Mouse (Mus musculus) embryo, embryonic 10.5 days (tissue): Measurements from ENCODE around the gene Dab1.

Experiments used
- DNase-seq: peaks from one replicate; pipeline ENCODE4 v3.0.0-alpha.2; 2015; ENCODE audit warnings: low spot score

Gene Dab1

DNA sequence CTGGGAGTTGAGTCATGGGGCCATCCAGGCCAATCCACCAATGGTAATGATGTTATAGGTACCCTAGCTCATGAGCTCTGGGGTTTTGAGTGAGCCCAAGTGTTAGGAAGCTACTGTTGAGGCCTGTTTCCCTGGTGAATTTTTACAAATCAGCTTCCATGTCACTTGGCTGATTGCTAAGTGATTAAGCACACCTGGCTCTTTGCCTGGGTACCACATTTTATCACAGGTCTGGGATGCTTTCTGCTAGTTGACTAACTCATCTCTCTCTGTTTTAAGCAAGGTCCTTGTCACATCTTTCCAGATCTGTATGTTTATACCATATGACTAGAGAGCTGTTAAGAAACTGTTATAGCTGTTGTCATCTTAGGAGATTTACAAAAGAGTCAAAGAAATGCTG is 1051.6 kb downstream of the Dab1 start:
- DNase-seq: no peak

- no peak for DNase-seq
Measured at GRCm38 (mm10) chr4:104673317-104673716, 1054.2 kb downstream of the Dab1 start.

GRCm38 (mm10) chr4:104674706-104675105 is 1055.5 kb downstream of the Dab1 start:
- DNase-seq: no peak

- DNase-seq: no peak
Measured at GRCm38 (mm10) chr4:104678234-104678633, 1059.1 kb downstream of the Dab1 start.

DNA sequence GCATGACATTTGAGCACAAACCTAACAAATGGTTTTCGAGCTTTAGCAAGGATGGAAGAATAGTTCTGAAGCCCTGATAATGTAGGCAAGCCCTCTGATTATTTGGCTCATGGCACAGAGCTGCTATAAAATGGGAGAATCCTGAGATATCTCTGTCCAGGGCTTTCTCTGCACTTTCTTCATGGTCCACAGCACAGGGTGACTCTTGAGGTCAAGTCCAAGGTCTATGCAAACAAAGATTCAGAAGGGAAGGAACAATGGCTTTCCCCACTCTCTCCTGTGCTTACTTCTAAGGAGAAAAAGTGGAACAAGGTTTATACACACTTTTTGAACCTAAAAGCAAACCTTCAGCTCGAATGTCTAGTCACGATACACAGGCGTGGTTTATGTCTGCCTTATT is 1061.3 kb downstream of the Dab1 start:
- DNase-seq: no peak

- DNase-seq: peak; percentile 31
Measured at GRCm38 (mm10) chr4:104686137-104686809, 1067.1 kb downstream of the Dab1 start.

GRCm38 (mm10) chr4:104689047-104689446 is 1069.9 kb downstream of the Dab1 start:
- no peak for DNase-seq

DNA sequence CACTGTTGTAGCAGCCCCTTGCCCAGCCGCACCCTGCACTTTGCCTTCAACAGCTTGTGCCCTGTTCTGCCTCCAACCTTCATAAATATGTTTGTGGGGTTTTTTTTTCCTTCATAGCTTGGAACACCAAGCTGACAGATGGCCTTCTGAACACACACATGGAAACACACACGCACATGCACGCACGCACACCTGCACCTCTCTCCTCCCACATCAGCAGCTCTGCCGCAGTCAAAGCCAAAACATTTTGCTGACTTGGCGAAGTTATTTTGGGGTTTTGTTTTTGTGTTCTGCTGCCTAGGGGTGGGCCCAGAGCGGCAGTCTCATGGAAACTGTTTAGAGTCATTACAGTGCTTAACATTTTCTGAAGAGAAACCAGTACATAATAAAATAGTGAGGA is 1071.9 kb downstream of the Dab1 start:
- no peak for DNase-seq

DNA sequence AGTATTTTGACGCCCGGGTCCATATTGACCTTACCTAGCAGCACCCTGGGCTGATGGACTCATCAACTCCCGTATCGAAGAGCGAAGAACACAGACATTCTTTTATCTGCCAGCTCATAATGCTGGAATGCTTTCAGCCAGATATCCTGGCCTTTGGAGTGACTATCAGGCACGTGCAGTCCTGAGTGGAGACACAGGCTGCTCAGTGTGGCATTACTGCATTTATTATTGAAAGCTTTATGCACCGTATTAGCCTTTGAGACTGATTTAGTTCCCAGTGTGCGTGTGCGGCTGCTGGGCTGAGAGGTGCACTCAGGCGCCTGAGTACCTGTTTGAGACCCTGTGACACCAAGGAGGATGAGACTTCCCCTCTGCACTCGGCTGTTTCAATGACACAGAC is 1075.0 kb downstream of the Dab1 start:
- no peak for DNase-seq

GRCm38 (mm10) chr4:104696522-104696921 is 1077.4 kb downstream of the Dab1 start:
- no peak for DNase-seq

- no peak for DNase-seq
Measured at GRCm38 (mm10) chr4:104697703-104698102, 1078.5 kb downstream of the Dab1 start.

DNA sequence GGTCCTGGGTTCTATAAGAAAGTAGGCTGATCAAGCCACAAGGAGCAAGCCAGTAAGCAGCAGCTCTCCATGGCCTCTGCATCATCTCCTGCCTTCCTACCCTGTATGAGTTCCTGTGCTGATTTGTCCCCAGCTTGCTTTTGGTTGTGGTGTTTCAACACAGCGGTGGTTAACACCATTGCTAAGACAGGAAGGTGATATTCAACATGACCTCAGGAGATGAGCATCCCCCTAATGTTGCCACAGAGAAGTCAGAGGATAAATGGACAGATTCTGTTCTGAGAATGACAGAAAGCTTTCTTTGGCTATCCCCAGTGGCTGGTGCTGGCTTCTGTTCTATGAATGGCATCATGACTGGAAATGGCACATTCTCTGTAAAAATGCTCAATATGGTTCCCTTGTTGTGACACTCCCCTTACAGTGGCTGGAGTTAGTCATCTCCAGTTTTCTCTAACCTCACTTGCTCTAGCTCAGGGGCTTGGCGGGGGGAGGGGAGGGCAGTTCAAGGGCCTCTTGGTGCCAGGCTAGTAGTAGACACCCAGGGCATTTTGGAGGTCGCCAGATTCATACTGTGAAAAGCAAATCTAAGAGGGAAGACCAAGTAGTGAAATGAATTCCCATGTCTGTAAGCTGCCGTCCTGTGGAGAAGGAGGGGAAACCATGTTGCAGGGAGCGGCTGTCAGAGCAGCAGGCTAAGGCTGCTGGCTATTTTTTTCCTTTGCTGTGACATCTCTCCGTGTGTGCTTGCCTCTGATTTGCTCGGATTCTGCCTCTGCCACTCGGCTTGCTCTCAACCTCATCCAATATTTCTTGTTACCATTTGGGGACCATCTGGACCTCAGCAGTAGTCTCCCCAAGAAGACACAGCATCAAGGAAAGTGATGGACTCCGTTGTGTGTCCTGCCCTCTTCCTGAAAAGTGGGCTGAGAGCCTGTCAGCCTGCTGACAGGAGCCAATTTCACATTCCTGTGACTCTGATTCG is 1086.8 kb downstream of the Dab1 start:
- no peak for DNase-seq

DNA sequence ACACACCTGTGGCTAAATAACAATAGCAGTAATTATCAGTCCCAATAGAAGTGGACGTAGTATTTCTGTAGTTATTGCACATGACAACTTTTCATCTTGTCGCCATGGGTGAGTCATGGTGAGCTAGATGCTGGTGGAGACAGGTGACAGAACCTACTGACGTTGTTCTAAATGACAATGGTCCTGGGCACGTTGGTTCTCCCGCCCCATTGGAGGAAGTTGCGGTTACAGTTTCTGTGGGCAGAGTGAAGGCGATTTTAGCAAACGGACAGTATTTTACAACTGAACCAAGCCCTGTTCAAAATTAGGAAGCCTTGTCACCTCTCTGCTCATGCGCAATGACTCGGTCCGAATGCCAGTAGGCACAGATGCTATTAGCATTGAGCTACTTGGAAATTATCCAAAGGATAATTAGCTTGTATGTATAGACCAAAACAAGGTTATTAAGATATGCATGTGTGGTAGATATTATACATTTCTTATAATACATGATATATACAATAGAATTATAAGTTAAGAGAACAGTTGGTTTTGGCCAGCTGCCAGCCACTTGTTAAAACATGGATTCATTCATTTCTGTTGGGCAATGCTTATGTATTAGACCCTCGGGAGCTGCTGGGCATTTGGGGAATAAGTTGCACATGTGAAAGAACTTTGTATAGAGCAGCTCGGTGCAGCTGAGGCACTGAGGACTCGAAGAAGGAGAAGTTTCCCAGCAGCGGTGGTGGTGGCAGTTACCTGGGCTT is 1093.4 kb downstream of the Dab1 start:
- no peak for DNase-seq

DNA sequence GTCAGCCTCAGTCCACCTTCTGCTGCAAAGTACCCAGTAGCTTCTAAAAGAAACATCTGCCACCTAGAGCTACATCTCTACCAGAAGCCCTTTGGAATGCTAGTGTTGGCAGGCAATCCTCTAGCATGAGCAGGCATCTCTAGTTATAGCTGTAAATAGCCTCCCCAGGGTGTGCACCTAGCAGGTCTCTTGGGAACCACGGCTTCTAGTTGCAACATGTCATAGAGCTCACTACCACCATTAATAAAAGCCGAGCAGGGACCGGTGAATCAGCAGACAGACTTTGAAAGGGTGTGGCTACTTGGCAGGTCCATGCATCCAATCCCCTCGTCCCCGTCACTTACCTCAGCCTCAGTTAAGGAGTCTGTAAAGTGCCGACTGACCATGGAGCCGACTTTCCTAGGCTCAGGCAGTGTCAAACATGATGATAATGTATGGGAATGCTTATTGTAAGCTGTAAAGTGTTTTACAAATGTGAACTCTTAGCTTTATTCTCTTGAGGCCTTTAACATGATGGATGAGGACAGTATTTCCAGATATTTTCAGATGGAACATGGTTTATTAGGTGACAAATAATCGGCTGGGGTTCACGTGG is 1095.9 kb downstream of the Dab1 start:
- no peak for DNase-seq

GRCm38 (mm10) chr4:104715857-104716256 is 1096.7 kb downstream of the Dab1 start:
- no peak for DNase-seq

DNA sequence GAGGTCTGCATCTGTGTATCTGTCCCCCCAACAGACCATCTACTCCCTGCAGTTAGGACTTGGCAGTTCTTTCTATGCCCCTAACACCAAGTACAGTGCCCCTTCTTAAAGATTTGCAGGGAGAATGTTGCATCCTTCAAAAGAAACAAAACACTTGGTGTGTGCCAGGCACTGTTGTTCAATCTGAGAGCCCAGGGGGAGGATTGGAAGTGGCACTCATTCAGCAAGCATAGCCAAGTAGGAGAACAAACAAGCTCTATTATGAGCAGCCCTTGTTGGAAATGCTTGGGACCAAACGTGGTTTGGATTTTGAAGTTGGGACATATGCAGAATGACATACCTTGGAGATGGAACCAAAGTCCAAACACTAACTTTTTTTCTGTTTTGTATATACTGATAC is 1097.3 kb downstream of the Dab1 start:
- no peak for DNase-seq

DNA sequence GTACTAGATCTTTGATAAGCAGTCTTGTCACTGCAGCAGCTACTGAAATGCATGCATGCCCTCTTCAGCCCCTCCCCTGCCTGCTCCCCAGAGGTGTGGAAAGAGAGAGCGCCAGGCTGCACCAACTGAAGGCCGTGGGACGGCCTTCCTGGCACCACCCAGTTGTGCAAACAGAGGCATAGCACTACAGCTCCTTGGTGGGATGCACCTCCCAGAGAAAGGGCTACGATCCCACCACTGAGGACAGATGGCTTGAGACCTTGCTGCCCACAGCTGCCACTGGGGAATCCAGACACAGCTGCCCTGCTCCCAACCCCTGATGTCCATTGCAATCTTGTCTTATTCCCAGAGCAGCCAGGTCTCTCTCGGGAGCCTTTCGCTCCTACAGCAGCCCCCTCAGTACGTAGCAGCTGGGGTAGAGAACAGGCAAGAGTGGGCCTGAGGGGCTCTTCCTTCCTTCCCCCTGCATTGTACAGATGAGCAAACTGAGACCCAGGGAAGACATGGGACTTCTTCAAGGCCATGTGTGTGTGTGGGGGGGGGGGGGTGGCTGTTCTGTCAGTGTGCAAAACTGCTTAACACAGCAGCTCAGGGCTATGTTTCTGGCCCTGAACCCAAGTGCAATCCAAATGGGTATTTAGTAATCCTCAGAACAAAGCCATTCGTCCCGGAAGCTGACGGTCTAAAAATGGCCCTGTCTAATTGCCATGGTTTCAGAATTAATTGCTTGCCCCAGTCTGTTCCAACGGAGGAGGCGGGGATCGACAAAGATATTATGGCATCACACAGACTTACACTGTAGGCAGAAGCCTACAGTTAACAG is 1100.0 kb downstream of the Dab1 start:
- DNase-seq: peak; percentile 32

DNA sequence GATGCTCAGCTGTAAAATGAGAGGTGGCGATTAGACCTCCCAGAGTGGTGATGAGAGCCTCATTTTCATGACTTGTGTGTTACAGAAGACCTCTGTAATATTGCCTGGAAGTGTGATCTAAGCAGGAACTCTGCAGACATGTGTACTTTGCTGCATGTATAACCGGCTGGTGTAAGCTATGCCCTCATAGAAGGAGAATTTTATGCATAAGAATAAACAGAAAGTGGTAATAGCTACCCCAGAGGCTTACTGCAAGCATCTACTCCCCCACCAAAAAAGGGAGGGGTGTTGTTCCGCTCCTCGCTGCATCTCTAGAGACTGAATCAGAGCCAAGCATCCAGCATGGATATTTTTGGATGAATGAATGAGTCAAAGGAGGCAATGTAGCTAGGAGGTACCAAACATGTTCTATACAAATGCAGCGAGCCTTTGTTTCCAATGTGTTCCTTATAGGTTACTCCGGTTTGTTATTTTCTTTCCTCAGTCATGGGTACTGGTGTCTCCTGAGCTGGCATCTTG is 1104.4 kb downstream of the Dab1 start:
- no peak for DNase-seq

- DNase-seq: no peak
Measured at GRCm38 (mm10) chr4:104724258-104724657, 1105.1 kb downstream of the Dab1 start.

- peak; percentile 58 for DNase-seq
Measured at GRCm38 (mm10) chr4:104725673-104726072, 1106.5 kb downstream of the Dab1 start.

DNA sequence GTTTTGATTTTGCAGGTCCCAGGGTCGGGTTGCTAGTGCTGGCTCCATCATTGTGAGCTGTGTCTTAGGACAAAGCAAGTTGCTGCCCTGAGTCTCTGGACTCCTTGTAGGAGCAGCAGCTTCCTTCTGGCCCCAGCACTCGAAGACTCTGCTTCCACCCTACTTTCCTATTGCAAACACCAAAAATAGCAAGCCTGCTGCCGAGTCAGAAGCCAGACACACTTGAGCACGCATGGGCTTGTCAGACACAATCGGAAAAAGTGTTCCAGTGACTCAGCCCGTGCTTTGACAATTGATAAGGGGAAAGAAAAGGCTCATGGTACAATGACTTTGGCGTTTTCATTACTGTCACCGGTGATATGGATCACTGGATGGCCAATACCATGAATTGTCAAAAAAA is 1110.0 kb downstream of the Dab1 start:
- no peak for DNase-seq
